Mouse (Mus musculus): Measurements from ENCODE around the gene Ank3. TPM values are rescaled to one million over a fixed set of nuclear protein-coding genes. Genes with fewer than 3 reads are reported as not detected.

The Ank3 gene
- total RNA-seq, 2 experiments from 2014 or later: 483 to 533 TPM

Other genes starting within 250 kb of the Ank3 start
- gene Rhobtb1, start 247.3 kb upstream of the Ank3 start, total RNA-seq (2021): 1 to 10 TPM; 7.3 to 8.5 TPM
- gene A930033H14Rik, start 185.7 kb upstream of the Ank3 start, total RNA-seq (2021): 1 to 10 TPM; 3.8 to 4.7 TPM
- 1 to 10 TPM; 2.9 to 3.4 TPM for gene Cdk1, start 45.8 kb upstream of the Ank3 start, total RNA-seq (2021)